In genomic region chr4:150462367-150462766, GRCm38 (mm10) we compare ENCODE assay signal across 8 mouse cellular contexts.
DNase-seq lines count a peak whose midpoint lies in the region; ATAC-seq and TF ChIP-seq lines count a peak whose summit lies in the region.

No protein-coding gene starts in this region.

- WGBS in liver, embryonic 12.5 days (ENCODE audit: insufficient replicate concordance): 57% methylated on average over 4 of the region's 4 CpGs

- H3K4me2 ChIP-seq in liver, embryonic 12.5 days: peak overlapping the region; percentile 6; the same call in 1 of the 2 replicates

- H3K9ac ChIP-seq in liver, embryonic 12.5 days: peak overlapping the region; percentile 53; the same call in 1 of the 2 replicates

- H3K27ac ChIP-seq in gastrocnemius, adult 2 months: peak overlapping the region; percentile 50
- peak overlapping the region; percentile 76 for H3K27ac ChIP-seq in liver, embryonic 12.5 days

- intact Hi-C loops in gastrocnemius, adult 2 months (cut with DNase I): no loop called here

- ATAC-seq in cerebellum, adult (ENCODE audit: insufficient number of reproducible peaks, low FRiP score, low TSS enrichment): no peak
- no peak for ATAC-seq in liver, embryonic 12.5 days

- peak; percentile 41 for DNase-seq in cerebellum, adult 11 months
- peak; percentile 71 to 85 for DNase-seq in adrenal gland, adult (ENCODE audit: inconsistent age in 2 of 2, low spot score in 1 of 2)
- DNase-seq in gastrocnemius, adult 2 months: peak; percentile 64
- DNase-seq in kidney, adult 18-20 months: peak; percentile 78
- peak; percentile 81 to 85 for DNase-seq in right cerebral cortex, postnatal 10 days (ENCODE audit: low spot score in 2 of 2)
- DNase-seq in retina, postnatal 1 day: no peak

- H3K36me3 ChIP-seq in liver, embryonic 12.5 days: no peaks in the 10 kb centered on the region

- TF ChIP-seq CTCF in gastrocnemius, adult 2 months (IDR thresholded peaks at IDR 0.05): no peak

- H3K4me3 ChIP-seq in gastrocnemius, adult 2 months: peak overlapping the region; percentile 19
- no peak overlapping the region for H3K4me3 ChIP-seq in liver, embryonic 12.5 days

- peaks cover 80% of the 10 kb centered on the region for H3K4me1 ChIP-seq in liver, embryonic 12.5 days

- H3K27me3 ChIP-seq in liver, embryonic 12.5 days (replicated peaks): no peaks in the 10 kb centered on the region

- H3K9me3 ChIP-seq in liver, embryonic 12.5 days (replicated peaks): no peaks in the 10 kb centered on the region
